Mouse (Mus musculus) megakaryocyte, adult 5-6 weeks (primary cell): ENCODE data around the gene Mrpl48. TPM values are rescaled to one million over a fixed set of nuclear protein-coding genes. Genes with fewer than 3 reads are reported as not detected.

Experiments used
- ATAC-seq: 2 replicates; pipeline ENCODE4 v1.8.0; 2016; ENCODE audit warnings: mild to moderate bottlenecking, inconsistent platforms; ENCODE audit not compliant: poor library complexity, severe bottlenecking
- total RNA-seq, 2 experiments: library from RNA; stranded (forward) in 1 of 2; stranded (reverse) in 1 of 2; fragments of 153-499, 151-499 nt in 1 of 2; fragments of 221-1000, 200-1000 nt in 1 of 2; gene quantifications; 2 replicates each; pipeline versions ENCODE4 v1.2.3 to v1.2.4; 2015 to 2017

Gene Mrpl48
- total RNA-seq (2015) (49.4 and 54.0 TPM in 2 replicates), total RNA-seq (2017) (62.2 and 83.3 TPM in 2 replicates)

DNA sequence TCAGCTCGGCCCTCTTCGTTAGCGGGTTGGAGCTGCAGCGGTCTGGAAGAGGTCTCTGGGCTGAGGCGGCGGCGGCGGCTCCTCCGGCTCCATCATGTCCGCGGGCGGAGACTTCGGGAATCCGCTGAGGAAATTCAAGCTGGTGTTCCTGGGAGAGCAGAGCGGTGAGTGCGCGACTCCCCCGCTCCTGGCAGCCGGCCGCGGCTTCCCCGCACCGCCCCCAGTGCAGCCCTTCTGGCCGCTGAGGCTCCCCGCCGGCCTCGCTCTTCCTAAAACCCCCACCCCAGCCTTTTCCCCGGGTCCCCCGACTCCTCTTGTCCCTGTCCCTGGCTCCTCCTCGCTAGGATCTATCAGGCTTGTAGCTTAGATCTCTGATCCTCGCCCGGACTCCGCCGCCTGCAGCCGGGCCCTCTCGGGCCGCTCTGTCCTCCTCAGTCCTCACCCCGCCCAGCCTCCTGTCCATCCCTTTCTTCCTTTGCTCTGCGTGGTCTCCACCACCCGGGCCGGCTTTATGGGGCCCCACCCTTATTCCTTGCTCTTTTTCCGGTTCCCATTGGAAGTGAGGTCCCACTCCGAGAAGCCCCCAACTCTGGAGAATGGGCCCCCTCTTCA is at the start of gene Mrpl48:
Gene Mrpl48, minus strand, starts transcription at position 172 of the 612 bp plus-strand sequence.
- no peak for ATAC-seq

DNA sequence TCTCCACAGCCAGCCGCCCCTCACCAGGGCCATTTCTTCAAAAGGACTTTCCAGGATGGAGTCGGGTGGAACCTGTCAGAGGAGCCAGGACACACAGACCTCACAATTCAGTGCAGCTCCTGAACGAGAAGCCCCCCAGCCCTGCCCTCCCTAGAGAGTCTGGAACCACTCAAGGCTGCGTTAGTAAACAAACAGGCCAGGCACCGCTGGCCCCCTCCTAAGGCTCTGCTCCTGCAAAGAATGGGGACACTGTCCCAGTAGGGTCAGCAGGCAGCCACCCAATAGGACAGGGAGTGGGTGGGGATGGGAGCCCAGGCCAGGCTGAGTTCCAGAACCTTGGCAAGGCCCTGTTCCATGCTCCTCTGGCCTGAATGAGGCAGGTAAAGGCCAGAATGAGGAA is 48.6 kb upstream of the Mrpl48 start:
- no peak for ATAC-seq

DNA sequence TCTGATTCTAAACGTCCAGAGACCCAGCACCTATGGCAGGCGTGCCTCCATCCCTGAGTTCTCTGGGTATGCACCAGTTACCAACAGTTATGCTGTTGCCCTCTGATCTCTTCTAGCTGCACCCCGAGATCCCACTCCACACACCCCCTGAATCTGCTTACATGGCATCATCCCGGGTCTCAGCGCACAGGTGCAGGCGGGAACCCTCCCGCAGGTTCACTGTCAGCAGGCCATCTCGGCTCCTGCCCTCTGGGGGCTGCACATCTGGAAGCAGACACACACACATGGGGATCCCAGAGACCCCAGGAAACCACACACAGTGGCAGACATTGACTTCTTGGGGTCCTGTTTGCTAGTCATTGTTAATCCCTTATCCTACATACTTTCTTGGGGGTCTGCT is 46.3 kb upstream of the Mrpl48 start:
- no peak for ATAC-seq

DNA sequence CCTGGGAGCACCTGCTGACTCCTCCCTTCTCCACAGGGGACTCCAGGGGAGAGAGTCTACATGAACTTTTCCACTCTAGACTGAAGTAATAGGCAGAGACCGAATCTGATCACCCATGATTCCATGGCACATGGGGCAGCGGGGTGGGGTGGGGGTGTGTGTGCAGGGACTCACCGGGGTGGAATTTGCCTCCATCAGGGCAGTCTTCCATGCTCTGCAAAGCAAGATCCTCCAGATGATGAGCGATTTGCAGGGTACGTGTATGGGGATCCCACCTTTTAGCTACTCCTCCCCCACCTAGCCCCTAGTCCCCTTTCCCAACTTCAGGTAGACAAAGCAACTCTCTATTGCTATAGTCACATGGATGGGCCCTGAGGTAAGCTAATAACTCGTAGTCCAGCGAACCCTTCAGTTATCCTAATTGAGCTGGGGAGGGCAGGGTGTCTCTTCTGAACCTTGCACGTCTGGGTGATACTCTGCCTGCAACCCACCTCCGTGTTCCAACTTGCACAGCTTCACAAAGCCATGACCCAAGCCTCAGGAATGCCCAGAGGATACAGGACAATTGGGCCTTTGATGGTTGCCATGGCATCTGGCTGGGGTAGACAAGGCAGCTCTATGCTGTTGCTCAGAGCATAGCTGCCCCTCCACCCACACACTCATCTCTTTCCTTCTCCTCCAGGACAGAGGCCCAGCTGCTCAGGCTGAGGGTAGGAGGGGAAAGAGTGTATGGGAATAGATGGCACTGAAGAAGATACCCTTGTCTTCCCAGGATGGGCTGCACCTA is 45.6 kb upstream of the Mrpl48 start:
- no peak for ATAC-seq

DNA sequence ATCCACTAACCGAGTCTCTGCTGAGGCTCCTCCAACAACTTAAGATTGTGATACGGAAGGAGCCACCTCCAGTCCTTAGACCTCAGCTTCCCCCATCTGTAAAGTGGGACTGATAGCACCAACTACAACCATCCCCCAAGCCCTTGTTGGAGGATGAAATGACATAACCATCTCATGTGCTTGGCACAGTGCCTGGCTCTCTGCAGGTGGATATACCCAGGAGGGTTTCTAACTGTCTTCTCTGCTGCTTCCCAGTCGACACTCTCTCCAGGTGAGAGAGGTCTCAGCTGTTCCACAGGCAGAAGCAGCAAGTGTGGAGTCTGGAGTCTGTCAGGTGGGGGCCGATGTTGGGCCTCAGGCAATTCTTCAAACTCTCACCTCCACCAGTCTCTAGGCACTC is 42.9 kb upstream of the Mrpl48 start:
- ATAC-seq, result no peak

DNA sequence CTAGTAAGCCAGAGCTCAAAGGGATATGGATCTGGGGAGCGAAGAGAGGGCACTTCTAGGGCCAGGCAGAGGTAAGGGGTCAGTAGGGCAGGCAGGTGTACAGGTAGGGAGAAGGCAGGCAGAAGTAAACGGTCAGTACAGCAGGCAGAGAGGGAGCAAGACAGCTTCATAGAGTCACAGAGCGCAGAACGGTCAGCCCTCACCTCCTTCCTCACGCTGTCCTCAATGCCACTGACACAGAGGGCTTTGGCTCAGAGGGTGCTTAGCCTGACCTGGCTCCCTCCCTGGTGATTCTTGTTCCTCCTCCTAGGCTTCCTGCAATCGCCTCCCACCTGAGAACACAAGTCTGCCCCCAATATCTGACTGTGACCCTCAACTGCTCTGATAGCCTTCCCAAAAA is 42.3 kb upstream of the Mrpl48 start:
- ATAC-seq, result no peak

DNA sequence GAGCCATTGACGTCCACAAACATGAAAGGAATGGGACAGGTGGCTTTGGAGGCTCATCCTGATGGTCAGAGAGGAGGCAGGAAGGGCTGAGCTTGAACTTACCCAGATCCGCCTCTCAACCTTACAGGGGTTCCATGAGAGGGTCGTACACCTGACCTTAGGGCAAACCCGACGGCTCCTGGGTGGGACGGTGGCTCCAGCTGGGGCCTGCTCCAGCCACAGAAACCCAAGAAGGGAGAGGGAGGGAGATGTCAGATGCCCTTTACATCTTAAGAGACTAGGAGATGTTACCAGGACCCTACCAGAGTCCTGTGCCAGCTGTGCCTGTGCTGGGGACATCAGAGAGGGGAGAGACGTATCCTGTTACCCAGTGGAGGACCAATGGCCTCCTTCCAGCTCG is 41.7 kb upstream of the Mrpl48 start:
- no peak for ATAC-seq

DNA sequence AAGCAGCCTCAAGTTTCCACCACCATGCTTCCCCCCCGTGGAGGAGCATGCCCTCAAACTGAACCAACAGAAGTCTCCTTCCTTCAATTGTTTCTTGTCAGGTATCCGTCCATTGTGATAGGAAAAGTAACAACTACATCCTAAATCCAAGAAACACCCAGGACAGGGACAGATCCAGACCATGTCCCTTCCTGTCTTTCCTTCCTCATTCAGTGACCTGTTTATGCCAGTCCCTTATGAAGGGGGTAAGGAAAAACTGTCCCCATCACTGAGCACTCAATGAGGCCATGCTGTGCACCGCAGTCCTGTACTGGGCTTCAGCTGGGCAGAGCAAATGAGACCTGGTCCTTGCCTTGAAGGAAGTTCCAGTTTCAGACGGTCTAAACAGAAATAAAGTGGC is 41.0 kb upstream of the Mrpl48 start:
- ATAC-seq, result no peak

DNA sequence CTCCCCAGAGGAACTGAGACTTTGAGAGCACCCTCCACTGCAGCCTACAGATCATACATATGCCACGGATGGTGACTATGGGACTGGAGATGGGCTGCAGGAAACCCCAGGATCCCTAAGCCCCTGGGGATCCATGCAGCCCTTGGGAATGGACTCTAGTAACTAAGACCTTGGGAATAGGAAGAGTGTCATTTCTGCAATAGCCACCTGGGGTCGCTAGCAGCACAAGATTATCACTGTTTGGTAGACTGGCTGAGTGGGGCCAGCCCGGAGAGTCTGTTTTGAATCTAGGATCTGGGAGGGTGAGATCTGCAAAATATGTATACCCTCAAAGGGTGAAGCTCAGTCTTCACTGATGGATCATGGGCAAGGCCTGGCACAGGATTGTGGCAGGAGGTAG is 37.0 kb upstream of the Mrpl48 start:
- no peak for ATAC-seq

DNA sequence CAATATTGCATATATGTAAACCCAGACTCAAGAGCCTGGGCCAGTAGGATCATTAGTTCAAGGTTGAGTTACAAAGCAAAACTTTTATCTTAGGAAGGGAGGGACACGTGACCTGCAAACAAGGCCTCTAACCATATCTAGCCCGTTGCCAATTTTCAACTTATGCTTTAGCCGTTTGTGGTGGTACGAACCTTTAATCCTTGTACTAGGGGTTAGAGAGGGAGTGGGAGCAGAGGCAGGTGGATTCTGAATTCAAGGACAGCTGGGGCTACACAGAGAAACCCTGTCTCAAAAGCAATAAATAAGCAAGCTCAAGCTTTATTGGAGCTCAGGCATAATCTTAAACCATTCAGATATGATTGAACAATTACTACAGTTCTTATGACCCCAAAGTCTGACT is 34.3 kb upstream of the Mrpl48 start:
- ATAC-seq, result no peak

DNA sequence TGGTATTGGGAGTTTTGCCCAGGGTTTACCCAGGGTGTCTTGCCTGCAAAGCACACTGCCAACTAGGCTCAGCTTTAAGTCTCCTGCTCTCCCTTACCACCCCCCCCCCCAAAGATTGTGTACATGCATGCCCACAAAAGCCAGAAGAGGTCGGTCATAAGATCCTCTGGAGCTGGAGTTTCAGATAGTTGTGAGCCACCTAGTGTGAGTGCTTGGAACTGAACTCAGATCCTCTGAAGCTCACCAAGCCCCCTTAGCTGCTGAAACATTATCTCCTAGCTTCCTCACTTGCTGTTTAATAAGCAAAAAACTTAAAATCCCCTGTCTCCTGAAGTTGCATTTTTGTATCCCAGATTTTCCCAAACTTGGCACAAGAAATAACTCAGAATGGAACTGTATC is 29.6 kb upstream of the Mrpl48 start:
- no peak; the same call in 1 of the 2 replicates for ATAC-seq

DNA sequence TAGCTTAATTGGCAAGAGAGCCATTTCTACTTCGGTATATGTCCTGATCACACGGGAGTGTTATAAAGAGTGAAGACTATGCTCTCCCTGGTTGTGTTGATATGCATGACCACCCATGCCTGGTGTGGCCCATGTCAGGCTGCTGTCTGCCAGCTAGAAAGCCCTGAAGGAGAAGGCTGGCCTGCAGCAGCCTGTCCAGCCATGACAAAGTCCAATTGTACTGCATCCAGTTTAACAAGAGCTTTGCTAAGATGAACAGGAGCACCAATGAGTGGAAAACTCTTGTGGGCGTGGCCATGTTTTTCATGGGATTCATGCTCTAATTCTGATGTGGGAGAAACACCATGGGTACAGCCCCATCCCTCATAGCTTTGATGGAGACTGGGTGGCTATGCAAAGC is 16.4 kb upstream of the Mrpl48 start:
- ATAC-seq, result no peak

DNA sequence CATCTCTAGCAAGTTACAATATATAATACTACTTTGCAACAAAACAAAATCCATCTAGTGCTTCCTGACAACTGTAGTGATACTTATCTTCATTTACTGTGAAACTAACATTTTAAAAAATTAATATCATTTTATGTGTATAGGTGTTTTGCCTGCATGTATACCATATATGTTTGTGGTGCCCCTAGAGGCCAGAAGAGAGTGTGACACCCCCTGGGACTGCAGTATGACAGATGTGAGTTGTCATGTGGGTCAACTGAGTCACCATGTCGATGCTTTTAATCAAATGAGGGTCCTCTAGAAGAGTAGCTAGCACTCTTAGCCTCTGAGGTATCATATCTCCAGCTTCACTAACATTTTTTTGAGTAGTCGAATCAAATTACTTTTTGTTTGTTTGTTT is 14.2 kb upstream of the Mrpl48 start:
- ATAC-seq, result no peak

DNA sequence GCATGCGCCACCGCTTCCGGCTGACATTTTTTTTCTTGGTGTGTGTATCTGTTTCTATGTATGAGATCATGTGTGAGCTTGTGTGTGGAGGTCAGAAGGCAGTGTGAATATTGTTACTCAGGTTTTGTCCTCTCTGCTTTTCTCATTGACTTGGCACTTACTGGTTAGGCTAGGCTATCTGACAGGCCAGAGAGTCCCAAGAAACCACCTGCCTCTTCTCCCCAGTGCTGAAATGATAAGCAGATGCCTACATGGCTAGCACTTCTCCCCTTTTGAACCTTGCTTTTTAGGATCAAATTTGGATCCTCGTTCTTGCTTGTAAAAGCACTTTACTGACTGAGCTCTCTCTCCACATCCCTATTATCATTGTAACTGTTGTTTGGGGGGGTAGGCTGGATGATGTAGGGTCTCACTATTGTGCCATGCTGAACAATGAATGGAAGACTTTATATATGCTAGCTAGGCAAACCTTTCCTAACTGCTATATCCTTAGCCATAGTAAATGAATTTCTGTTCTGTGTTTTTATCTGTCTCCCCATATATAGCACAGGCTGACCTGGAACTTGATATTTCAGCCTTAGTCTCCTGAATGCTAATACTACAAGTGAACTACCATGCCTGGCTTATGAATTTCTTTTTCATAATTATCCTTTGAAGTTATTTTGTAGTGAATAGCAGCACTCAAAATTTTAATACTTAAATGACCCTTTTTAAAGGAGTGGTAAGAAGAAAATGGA is 8.2 kb upstream of the Mrpl48 start:
- no peak for ATAC-seq

DNA sequence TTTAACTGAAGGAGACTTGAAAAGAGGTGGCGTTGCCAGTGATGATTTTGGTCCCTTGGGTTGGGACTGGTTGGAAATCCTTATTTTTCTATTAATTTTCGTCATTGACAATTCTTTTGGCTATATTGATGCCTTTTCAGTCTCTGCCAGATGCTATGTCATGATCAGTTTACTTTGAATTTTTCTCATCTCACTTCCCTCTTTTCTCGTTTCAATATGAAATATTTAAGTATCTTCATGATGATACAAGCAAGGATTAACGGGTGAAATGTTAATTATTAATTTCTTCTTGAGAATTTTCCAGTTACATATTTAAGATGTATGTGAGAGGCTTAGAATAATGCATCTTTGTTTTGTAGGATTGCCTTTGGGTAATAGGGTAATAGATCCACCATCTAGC is 809 bp upstream of the Mrpl48 start:
- ATAC-seq, result no peak

DNA sequence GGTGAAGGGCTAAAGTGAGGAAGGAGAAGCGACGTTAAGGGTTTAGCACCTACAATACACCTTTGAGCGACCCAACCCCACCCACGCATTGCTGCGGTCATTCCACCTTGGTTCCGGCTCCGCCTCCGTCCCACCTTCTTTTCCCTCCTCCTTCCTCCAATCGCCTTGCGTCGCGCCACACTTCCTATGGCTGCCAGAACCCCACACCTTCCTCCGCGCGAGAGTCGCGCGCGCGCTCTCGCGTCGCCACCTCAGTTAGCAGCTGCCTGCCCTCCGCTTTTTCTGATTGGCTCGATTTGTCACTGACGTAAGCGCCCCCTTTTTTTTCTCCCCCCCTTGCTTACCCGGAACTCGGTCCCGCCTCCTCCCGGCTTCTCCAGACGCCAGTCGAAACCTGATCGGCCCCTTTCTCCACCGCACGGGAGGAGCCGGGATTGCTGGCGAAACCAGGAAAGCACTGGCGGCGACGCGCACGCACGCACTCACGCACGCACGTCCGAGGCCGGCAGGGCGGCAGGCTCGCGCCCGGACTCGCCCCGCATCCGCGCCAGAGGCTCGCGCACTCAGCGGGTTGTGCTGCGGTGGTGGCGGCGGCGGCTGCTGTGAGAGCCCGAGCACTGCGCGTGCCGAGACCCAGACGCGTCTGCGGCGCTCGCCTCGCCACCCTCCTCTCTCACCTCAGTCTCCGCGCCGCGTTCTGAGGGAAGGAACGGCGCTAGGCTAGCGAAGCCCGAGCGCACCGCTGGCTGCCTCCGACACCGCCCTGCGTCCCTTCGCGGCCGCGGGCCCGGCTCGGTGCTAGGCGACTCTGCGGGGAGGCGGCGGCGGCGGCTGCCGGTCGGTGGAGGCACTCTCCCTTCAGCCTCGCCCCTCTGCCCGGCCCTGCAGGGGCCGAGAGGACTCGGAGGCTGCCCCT is 629 bp downstream of the Mrpl48 start, which contains the start of gene Rab6a:
Gene Rab6a, plus strand, starts transcription at position 197 of the 916 bp plus-strand sequence.
- ATAC-seq, result peak; percentile 93

DNA sequence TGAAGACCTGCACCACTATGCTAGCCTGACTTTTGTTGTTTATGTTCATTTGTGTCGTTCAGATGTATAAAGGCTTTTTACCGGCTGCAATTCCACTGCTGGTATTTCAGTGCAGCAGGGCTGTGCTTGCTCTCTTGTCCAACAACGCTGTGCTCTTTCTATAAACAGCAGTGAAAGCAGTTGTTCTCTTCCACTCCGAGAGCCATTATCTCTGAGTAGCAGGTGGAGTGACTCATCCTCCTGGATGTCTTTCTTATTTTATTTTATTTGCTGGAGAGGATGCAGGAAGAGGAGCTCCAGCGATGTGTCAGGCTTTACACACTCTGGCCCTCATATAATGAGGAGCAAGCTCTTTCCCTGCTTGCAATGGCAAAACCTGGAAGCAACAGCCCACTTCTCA is 7.9 kb downstream of the Mrpl48 start:
- ATAC-seq, result no peak

DNA sequence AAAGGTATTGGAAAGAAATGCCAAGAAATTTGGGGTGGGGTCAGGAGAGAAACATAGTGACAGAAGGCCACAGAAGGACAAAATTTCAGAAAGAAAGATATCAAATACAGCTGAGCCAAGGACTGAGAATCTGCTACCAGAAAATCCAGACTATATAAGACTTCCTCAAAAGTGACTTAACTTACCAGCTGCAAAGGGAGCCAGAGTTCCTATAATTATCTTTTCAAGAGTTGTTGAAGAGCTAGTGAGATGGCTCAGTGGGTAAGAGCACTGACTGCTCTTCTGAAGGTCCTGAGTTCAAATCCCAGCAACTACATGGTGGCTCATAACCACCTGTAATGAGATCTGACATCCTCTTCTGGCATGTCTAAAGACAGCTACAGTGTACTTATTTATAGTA is 14.8 kb downstream of the Mrpl48 start:
- no peak for ATAC-seq

DNA sequence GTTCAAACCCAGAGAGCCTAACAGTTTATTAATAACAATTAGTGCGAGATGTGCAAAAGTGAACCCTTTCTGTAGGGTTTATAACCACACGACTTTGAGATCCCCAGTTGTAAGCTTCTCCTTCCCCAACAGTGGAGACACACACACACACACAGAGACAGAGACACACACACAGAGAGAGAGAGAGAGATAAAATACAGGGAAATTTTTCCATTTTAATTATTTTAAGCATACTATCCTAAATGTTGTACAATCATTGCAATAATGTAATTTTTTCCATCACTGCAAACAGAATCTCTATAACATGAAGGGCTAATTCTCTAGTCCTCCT is 16.6 kb downstream of the Mrpl48 start:
- ATAC-seq, result no peak

DNA sequence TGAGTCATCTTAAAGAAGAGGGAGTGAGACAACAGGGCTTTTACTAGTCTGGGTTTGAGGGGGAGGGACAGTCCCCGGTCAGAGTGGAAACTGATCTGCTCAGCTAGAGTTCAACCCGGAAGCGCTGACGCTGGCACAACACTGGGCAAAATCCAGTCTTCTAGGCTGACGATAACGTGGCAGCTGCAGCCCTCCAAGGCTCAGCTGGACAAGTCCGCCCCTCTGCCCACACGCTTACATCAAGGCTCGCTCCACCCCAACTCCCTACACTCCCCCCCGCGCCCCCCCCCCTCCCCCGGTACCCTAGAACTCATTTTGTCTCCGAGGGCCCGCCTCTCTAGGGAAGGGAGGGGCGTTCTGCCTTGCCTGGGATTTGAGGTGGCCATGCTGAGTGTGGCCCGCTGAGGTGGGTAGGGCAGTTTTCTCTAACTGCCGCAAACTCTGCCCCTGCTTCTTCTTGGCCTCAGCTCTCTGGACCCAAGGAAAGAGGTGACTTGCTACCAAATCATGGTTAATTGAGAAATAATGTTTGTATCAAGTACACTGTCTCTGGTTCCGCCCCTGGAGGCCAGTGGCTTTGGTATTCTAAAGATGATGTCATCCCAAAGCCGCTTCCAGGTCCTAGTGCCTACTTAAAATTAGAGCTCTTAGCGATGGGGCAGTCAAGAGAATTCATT is 17.1 kb downstream of the Mrpl48 start:
- peak; percentile 85 for ATAC-seq

DNA sequence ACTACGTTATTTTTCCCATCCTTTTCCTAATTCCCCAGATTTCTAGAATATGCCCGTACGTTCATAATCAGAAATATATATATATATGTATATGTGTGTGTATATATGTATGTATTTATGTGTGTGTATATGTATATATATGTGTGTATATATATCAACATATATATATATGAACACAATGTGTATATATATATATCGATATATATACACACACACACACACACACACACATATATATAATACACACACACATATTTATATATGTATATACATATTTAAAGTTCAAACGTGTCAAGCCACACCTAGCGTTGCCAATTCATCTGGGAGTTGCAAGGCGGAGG is 17.6 kb downstream of the Mrpl48 start:
- no peak for ATAC-seq
